Mouse (Mus musculus) neural tube, embryonic 11.5 days (tissue): ENCODE measurements around the gene Atmin. TPM values are rescaled to one million over a fixed set of nuclear protein-coding genes. Genes with fewer than 3 reads are reported as not detected.

ENCODE experiments used
- ATAC-seq: fragments of 200-750 bp; cut with Nextera tagmentation; 2 replicates; pipeline ENCODE4 v1.8.0; 2017; ENCODE audit warnings: moderate number of reproducible peaks, mild to moderate bottlenecking, moderate TSS enrichment, moderate library complexity; ENCODE audit not compliant: insufficient read depth, low FRiP score, low TSS enrichment
- DNase-seq: peaks from one replicate; pipeline ENCODE4 v3.0.0-alpha.2; 2015; ENCODE audit warnings: low spot score
- H3K27ac ChIP-seq: fragments of 300-500 bp; sonication (generic); 2 replicates; pipeline ENCODE4 v1.5.1; 2014; ENCODE audit warnings: low read depth, mild to moderate bottlenecking, low read length
- H3K27me3 ChIP-seq: fragments of 300-500 bp; sonication (generic); 2 replicates; pipeline ENCODE4 v1.6.1; 2014; ENCODE audit warnings: mild to moderate bottlenecking, low read length, mixed read lengths; ENCODE audit not compliant: control insufficient read depth, insufficient read depth
- H3K36me3 ChIP-seq: fragments of 300-500 bp; sonication (generic); 2 replicates; pipeline ENCODE4 v1.6.1; 2014; ENCODE audit warnings: mild to moderate bottlenecking, low read length, moderate library complexity, mixed read lengths; ENCODE audit not compliant: control insufficient read depth, insufficient read depth
- H3K4me1 ChIP-seq: fragments of 300-500 bp; sonication (generic); 2 replicates; pipeline ENCODE4 v1.6.1; 2014; ENCODE audit warnings: low read length, mixed read lengths; ENCODE audit not compliant: control insufficient read depth, insufficient read depth
- H3K4me2 ChIP-seq: fragments of 300-500 bp; sonication (generic); 2 replicates; pipeline ENCODE4 v1.6.1; 2014; ENCODE audit warnings: low read depth, mild to moderate bottlenecking, moderate library complexity
- H3K4me3 ChIP-seq: fragments of 300-500 bp; sonication (generic); 2 replicates; pipeline ENCODE4 v1.5.1; 2014; ENCODE audit warnings: low read depth, low read length
- H3K9ac ChIP-seq: fragments of 300-500 bp; sonication (generic); 2 replicates; pipeline ENCODE4 v1.6.1; 2014; ENCODE audit warnings: mild to moderate bottlenecking, low read length
- H3K9me3 ChIP-seq: fragments of 300-500 bp; sonication (generic); 2 replicates; pipeline ENCODE4 v1.6.1; 2016; ENCODE audit warnings: low read length; ENCODE audit not compliant: control insufficient read depth
- WGBS: fragments of 180-500 bp; shearing (Covaris S2); extraction: QIAGEN DNeasy Blood & Tissue Kit; methylation state at CpG from one replicate; pipeline ENCODE4 v1.1.7; 2014; 5-methylcytosine and 5-hydroxymethylcytosine counted together
- polyA plus RNA-seq: library from polyadenylated mRNA; unstranded; fragments of >200 nt; fragmentation: Nextera tagmentation; extraction: Ambion mirVana; gene quantifications from 2 replicates; pipeline ENCODE4 v1.2.1, GENCODE M21; 2014

Atmin gene
- polyA plus RNA-seq, 1 experiment from 2014 or later: 20.6 TPM

- H3K27me3 ChIP-seq: no peaks in the 10 kb centered on the region
- WGBS: 31% methylated on average over 17 of the region's 17 CpGs
- no peak for DNase-seq
- no peak overlapping the region for H3K27ac ChIP-seq
- peak overlapping the region; percentile 46 for H3K9ac ChIP-seq
- peak overlapping the region; percentile 76 for H3K4me2 ChIP-seq
- no peaks in the 10 kb centered on the region for H3K9me3 ChIP-seq
- H3K4me1 ChIP-seq: peaks cover 3% of the 10 kb centered on the region; the same call in 1 of the 2 replicates
- no peaks in the 10 kb centered on the region; the same call in 1 of the 2 replicates for H3K36me3 ChIP-seq
- H3K4me3 ChIP-seq: peak overlapping the region; percentile 72
- 0 out of 2 replicates have a peak, but pooled peaks have one; percentile 1 for ATAC-seq
These were observed 21.0 kb upstream of the Atmin start for GRCm38 (mm10) chr8:116922060-116922757.

DNA sequence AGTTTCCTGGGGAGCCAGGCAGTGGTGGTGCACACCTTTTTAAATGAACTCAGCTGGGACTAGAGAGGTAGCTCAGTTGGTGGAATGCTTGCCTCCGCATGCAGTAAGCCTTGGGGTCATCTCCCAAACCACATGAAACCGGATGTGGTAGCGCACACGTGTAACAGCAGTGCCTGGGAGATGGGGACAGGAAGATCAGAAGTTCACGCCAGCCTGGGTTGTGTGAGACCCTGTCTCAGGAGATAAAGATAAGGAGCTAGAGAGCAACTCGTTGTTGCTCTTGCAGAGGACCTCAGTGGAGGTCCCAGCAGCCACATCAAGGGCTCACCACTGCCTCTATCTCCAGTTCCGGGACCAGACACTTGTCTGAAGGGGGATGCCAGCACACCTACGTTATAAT, 19.7 kb upstream of the Atmin start:
- WGBS: 91% methylated on average over 8 of the region's 8 CpGs
- no peak for ATAC-seq
- no peaks in the 10 kb centered on the region for H3K9me3 ChIP-seq
- H3K27me3 ChIP-seq: no peaks in the 10 kb centered on the region
- DNase-seq: no peak
- H3K36me3 ChIP-seq: no peaks in the 10 kb centered on the region; the same call in 1 of the 2 replicates
- no peak overlapping the region for H3K4me2 ChIP-seq
- H3K4me3 ChIP-seq: no peak overlapping the region
- H3K4me1 ChIP-seq: peaks cover 3% of the 10 kb centered on the region; the same call in 1 of the 2 replicates
- no peak overlapping the region for H3K9ac ChIP-seq
- H3K27ac ChIP-seq: no peak overlapping the region

DNA sequence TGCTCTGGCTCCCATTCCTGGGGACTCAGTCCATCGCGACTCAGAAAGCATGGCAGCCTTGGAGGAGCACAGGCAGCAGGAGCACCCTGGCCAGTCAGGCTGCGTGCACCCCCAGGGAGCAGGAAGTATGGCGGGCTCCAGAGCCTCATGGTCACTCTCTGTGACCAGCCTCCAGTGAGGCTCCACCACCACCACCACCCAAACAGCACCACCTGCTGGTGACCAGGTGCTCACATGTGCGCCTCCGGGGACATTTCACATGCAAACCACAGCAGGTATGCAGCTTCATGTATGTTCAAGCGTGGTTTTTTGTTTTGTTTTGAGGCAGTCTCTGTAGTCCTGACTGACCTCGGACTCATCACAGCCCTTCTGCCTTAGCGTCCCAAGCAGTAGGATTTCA, 15.3 kb upstream of the Atmin start:
- DNase-seq: peak; percentile 39
- Histone ChIP-seq H3K27me3 (no peaks in the 10 kb centered on the region), H3K27ac (no peak overlapping the region), H3K4me3 (no peak overlapping the region), H3K4me2 (no peak overlapping the region), H3K4me1 (no peaks in the 10 kb centered on the region), H3K9me3 (no peaks in the 10 kb centered on the region), H3K9ac (no peak overlapping the region), H3K36me3 (peaks cover 3% of the 10 kb centered on the region; the same call in 1 of the 2 replicates)
- WGBS: 88% methylated on average over 9 of the region's 9 CpGs
- no peak for ATAC-seq

- 94% methylated on average over 5 of the region's 5 CpGs for WGBS
These were observed 14.6 kb upstream of the Atmin start for GRCm38 (mm10) chr8:116928588-116928987.

DNA sequence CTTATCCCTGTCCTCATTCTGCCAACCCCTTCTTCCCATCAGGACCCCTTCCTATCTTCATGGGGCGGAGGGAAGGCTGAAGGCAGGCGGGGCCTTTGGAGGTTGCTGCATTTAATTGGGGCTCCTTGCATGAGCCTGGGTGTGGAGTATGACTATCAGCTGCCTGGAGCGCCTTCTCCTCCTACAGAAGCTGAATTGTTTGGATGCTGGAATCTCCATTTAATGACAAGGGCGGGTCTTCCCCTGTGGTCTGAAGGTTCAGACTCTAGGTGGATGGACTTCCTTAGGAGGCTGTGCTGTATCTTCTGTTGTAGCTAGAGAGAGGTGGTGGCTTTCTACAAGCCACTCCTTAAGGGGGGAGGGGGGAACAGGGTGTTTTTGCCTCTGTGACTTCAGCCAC, 8.2 kb upstream of the Atmin start:
- no peak for ATAC-seq

More at GRCm38 (mm10) chr8:116928588-116928987, 14.6 kb upstream of the Atmin start:
- ATAC-seq: no peak
- no peaks in the 10 kb centered on the region for H3K9me3 ChIP-seq
- no peaks in the 10 kb centered on the region for H3K27me3 ChIP-seq
- H3K4me3 ChIP-seq: no peak overlapping the region
- H3K4me1 ChIP-seq: no peaks in the 10 kb centered on the region
- H3K9ac ChIP-seq: no peak overlapping the region
- H3K27ac ChIP-seq: no peak overlapping the region
- no peak for DNase-seq
- peaks cover 6% of the 10 kb centered on the region for H3K36me3 ChIP-seq
- H3K4me2 ChIP-seq: no peak overlapping the region

DNA sequence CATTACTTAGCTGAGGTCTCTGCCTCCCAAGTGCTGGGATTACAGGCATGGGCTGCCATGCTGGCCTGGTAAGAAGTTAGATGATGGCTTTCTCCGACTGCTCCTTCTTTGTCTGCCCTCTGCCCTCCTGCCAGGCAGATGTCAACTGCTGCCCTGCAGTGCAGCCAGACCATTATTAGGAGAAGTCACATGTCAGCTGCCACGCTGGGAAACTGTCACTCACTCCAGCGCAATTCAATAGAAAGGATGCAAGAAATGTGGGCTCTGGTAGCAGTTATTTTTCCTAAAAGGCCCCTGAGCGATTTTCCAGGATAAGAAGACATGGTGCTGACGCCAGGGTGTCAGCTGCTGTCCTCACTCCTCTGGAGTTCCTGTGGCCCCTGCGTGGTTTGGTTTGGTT, 7.7 kb upstream of the Atmin start:
- Histone ChIP-seq H3K36me3 (peaks cover 14% of the 10 kb centered on the region), H3K4me1 (no peaks in the 10 kb centered on the region), H3K27ac (no peak overlapping the region), H3K9ac (no peak overlapping the region), H3K9me3 (no peaks in the 10 kb centered on the region), H3K4me2 (no peak overlapping the region), H3K27me3 (no peaks in the 10 kb centered on the region), H3K4me3 (no peak overlapping the region)
- DNase-seq (no peak), ATAC-seq (no peak)
- WGBS: 63% methylated on average over 6 of the region's 6 CpGs

More for the DNA sequence above, 8.2 kb upstream of the Atmin start:
- no peaks in the 10 kb centered on the region for H3K27me3 ChIP-seq
- H3K27ac ChIP-seq: no peak overlapping the region
- H3K4me2 ChIP-seq: no peak overlapping the region
- H3K9me3 ChIP-seq: no peaks in the 10 kb centered on the region
- no peak for DNase-seq
- no peak overlapping the region for H3K9ac ChIP-seq
- H3K36me3 ChIP-seq: peaks cover 14% of the 10 kb centered on the region
- 94% methylated on average over 4 of the region's 4 CpGs for WGBS
- H3K4me1 ChIP-seq: no peaks in the 10 kb centered on the region
- H3K4me3 ChIP-seq: no peak overlapping the region

- no peak overlapping the region for H3K9ac ChIP-seq
- no peaks in the 10 kb centered on the region for H3K27me3 ChIP-seq
- WGBS: 81% methylated on average over 12 of the region's 12 CpGs
- no peak overlapping the region for H3K27ac ChIP-seq
- DNase-seq: no peak
- H3K4me1 ChIP-seq: peaks cover 9% of the 10 kb centered on the region
- ATAC-seq: no peak
- H3K9me3 ChIP-seq: no peaks in the 10 kb centered on the region
- H3K36me3 ChIP-seq: no peaks in the 10 kb centered on the region
- H3K4me2 ChIP-seq: no peak overlapping the region
- no peak overlapping the region for H3K4me3 ChIP-seq
These were observed 722 bp upstream of the Atmin start for GRCm38 (mm10) chr8:116942284-116943058.

GRCm38 (mm10) chr8:116943555-116944384, 577 bp downstream of the Atmin start:
- Histone ChIP-seq H3K9ac (peak overlapping the region; percentile 84), H3K4me3 (peak overlapping the region; percentile 97), H3K27ac (no peak overlapping the region), H3K9me3 (no peaks in the 10 kb centered on the region), H3K4me2 (peak overlapping the region; percentile 98), H3K4me1 (peaks cover 9% of the 10 kb centered on the region), H3K36me3 (no peaks in the 10 kb centered on the region), H3K27me3 (no peaks in the 10 kb centered on the region)
- DNase-seq (peak; percentile 27), ATAC-seq (peak; percentile 60)
- under 1% methylated on average over 53 of the region's 62 CpGs for WGBS
